Mouse (Mus musculus) ovary, postnatal 36 days (tissue): Measurements from ENCODE around the gene Otulin.

ENCODE experiments used
- DNase-seq: peaks from one replicate; pipeline ENCODE4 v3.0.0; 2022; ENCODE audit warnings: low spot score, mixed read lengths

Gene Otulin

DNA sequence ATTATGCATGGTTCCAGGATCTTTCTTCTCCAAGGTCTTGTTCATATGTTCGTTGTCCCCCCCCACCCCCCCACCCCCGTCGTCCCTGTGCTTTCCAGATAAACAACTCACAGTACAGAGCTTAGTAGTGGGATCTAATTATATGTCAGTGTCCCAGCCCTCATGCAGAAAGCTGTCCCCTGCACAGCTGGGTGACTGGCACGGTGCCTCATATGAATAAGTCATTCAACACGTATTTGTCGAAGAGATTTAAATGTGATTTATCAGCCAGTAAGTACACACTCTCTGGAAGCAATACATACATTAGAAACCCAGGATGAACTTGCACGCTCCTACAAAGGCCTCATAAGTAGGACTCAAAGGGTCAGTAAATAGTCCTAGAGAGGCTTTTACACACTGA lies 80.6 kb downstream of the Otulin start:
- no peak for DNase-seq

DNA sequence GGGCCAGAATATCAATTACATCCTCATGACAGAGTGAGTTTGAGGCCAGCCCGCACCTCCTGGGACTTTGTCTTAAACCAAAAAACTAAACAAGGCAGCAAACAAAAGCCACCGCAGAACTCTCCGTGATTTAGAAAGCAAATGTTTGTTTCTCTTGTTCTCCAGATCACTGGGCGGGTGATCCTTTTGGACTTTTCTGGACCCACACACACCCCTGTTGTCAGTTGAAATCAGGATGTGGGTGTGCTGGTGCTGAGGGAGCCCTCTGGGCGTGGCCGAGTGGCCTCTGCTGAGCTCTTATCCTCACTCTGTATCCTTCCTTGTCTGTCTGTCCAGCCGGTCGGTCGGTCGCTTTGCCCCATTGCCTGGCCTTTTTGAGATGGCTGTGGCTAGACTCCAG lies 81.4 kb downstream of the Otulin start:
- DNase-seq: no peak

DNA sequence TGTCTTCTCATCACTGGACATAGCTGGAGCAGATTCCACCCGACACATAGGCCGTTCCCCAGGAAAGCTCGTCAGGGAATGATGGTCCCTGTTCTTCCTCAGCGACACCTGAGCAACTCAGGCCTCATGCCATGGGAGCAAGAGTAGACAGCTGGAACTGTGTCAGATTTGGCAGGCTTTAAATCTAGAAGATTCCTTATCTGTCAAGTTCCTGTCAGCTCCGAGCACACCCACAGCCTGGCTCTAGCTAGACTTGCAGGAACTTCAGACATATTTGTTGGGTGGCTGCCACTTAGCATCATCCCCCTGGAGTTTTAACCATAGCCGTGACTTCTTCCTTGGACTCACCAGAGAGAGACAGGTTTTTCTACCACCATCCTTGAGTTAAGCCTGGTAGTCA lies 82.4 kb downstream of the Otulin start:
- no peak for DNase-seq

DNA sequence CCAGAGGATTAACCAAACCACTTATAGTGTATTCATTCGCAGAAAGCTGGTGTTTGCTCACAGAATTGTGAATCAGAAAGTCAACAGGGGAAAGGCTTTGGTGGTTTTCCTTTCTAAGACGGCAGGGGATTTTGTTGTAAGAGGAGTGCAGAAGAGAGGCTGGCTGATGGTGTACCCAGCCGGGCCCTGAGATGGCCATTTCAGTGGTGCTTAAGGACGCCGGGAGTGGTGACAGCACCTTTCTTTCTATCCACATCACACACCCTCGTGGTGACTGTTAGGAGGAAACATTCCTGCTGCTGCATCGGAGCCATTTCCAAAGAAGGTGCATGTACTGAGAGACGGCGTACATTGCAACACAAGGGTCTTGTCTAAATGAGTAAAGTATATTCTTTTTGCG lies 85.3 kb downstream of the Otulin start:
- no peak for DNase-seq

DNA sequence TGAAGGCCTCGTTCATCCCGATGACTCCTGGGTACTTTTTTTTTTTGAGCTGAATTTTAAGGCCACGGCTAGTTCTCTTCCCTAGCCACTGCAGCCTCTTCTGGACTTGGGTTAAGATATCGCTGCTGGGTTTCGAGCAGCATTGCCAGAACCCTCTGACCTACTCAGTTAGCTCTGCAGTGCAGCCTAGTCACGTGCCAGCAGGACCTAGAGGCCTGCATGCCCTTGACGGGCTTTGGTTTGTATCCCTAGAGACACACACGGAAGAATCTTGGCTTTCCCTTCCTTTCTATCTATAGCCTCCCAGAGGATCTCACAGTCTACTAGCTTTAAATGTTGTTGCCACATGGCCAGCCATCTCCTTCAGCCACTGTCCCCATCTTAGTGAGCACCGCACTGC lies 90.7 kb downstream of the Otulin start:
- peak; percentile 18 for DNase-seq

DNA sequence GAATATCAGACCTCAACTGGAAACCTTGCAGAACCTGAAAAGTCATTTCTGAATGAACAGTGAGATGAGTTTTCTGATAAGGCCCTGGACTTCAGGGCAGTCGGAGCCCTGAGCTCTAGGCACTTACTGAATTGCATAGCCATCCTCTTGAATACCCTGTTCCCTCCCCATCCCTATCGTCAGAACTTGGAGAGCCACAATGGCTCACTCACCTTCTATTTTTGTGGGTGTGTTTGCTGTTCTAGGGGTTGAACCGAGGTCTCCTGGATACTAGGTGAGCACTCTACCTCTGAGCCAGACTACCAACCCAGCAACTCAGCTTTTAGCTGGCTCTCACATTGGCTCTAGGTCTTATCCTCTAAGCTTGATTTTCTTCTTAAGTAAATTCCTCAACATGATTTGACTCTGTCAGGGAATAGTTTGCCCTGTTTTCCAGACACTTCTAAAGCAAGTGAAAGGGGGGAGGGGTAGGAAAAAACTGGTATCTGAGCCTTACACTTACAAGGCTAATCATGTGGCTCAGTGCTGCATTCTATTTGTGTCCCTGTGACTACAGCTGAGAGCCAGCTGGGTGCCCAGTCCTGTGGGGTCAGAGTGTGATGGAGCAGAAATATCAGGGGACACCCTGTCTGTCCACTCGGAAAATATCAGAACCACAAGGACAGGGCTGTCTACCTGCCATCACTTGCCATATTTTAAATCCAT lies 92.8 kb downstream of the Otulin start:
- no peak for DNase-seq

DNA sequence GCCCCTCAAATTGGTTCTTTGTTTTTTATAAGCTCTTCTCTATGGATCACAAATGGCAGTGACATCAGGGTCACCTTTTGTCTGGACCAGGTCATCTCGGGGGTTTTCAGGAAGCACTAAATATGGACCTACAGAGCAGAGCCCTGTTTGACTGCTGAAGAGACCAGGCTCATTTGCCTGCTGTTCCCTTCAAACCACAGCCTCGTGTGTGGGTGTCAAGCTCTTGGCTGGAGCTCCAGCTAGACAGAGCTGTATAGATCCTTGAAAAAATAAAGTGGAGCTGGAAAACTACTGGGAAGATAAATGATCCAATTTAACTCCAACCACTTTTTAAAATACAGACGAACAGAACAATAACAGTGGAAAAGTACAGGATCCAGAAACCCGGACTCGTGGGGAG lies 93.7 kb downstream of the Otulin start:
- no peak for DNase-seq

DNA sequence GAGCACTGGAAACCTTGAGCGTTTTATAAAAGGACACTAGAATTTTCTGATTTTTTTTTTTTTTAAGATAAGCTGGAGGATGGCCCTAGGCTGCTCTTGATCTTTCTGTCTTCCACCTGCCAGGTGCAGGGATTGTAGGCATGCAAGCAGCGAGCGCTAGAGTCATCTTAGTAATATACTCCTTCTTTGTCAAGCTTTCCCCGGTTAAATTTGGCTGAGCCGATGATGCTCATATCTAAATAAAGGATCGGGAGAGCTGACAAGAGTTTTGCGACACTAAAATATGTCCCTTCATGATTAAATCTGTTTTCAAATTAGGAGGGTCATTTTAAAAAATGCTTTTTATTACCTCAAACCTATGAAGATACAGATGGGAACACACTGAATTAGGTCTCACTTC lies 94.3 kb downstream of the Otulin start:
- no peak for DNase-seq

DNA sequence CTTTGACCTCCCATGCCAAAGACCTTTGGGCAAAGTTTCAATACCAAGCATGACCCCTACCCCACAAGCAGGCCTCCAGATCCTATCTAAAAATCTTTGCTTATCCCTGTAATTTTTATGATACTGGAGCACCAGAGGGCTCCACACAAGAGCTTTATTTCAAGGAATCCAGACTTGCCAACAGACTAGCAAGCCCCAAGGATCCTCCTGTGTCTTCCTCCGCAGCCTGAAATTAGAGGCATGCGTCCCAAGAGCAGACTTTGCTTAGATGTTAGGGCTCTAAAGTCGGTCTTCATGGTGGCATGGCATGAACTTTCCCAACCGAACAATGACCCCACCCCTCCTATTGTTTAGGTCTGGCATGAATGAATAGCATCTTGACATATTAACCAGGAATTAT lies 94.8 kb downstream of the Otulin start:
- no peak for DNase-seq

DNA sequence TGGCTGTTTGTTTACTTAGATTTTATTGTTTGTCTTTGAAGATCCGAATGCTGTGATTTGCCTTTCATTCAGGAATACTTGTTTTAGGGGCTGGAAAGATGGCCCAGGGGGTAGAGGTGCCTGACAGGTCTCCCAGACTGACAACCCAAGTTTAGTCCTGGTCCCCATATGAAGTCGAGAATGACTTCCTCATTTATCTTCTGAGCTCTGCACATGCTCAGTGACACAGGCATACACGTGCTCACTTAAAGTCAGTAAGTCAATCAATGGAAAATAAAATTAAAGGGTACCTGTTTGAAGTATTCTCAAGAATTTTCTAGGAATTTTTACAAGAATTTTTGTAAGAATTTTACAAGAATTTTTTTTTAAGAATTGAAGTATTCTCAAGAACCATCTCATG lies 97.5 kb downstream of the Otulin start:
- no peak for DNase-seq

DNA sequence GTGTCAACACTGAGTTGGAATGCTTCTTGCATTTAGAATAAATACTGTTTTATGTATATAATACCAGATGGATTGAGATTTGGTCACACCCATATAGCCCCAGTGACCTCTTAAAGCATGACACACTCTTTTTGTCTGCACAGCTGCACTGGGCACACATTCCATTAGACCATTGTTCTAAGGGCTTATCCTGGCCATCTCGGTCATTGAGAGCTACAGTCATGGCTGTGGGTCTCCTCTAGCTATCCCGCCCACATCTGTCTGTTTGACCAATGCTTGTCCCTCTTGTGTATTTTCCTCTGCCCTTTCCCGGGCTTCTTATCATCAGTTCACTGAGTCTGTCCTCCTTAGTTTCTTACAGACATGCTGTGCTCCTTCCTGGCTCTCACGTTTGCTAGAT lies 100.5 kb downstream of the Otulin start:
- no peak for DNase-seq

DNA sequence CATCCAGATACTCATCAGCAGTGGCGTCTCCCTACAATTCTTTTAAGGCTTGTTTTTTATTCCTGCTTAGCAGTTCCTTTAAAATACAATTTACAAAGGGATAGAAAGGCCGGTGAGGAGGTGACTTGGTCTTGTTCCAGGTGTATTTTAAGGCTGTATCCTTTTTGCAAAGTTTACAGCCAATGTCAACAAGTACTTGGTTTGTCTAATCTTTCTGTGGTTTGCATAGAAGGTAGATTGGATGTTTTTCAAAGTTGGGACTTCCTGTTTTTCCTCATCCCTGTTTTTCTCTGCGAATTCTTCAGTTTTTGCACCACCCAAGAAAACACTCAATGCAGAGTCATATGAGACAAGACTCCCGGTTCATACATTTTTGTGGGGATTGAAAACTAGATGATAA lies 101.6 kb downstream of the Otulin start:
- no peak for DNase-seq

DNA sequence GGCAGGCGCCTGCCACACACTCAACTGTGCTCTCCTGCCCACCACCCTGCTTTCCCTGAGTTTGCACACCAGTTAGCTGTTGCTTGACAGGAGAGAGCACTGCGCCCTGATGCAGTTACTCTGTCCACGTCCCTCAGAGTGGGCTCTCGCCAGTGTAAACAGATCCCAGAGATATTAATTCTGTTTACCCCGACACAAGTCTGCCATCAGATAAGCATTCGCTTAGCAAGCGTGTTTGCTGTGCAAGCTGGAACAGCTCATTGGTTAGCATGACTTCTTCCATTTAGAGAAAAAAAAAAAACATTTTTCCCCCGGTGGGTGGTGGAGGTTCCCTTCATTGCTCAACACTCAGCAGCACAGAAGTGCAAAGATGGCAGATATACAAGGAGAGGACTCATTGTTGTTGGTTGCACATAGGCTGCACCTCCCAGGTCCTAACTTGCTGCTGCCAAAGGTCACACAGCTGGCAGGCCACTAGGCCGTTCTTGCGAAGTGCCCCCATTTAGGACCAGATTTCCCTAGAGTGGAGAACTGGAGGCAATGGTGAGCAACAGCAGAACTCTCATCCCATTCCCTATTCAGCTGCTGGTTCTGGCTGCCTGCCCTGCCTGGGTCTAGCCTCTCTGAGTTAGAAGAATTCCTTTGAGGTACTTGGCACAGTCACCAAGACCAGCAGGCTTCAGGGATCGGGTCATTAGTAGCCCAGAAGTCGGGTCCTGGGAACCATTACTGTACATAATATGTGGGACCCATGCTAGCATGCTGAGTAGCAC lies 105.1 kb downstream of the Otulin start:
- DNase-seq: peak; percentile 10

DNA sequence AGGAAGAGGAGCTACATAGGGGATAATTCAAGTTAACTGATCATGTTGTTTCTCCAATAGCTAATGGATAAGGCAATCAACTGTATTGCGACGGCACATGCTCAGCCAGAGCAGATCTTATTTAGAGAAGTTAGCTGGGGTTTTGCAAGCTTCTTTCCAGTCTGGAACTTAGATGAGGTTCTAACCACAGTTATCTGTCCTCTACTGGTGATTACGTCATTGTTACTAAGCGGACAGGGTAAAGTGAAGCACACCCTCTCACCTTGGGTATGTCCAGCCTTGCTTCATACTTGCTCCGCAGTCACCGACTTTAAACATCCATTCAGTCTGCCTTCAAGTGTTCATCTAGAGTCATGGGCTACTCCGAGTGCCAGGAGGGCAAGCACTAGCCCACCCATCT lies 110.6 kb downstream of the Otulin start:
- DNase-seq: no peak

DNA sequence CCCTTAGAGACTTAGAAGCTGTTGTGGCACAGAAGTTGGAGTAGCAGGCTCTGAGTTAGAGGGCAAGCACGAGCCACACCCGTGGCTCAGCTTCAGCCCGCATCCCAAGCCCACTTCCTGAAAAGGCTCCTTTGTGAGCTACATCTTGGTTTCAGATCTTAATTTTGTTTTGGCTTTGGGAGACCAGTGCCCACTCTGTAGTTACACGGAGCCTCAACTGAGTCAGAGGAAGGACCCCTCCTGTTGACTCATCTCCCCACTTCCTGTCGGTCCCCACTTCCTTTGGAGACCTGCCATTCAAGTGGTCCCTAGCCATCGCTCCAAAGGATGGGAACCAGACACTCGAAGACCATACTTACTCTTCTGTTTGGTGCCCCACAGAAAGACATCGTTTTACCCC lies 112.5 kb downstream of the Otulin start:
- DNase-seq: no peak

DNA sequence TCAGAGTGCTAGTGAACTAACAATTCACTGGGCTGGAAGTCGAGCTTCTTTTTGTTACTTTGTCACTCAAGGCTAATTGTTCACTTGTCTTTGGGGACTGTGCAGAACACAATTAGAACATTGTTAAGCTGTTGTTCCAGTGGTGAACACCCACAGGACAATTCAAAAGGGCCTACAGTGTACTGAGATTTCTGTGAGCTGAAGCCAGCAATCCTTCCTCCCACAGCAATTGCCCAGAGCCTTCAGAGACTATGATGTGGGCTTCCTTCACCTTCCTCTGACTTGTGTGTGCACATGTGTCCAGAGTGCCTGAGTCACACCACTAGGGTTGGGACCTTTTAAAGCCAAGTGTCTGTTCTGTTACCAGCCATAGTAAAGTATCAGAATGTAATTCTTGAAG lies 113.6 kb downstream of the Otulin start:
- DNase-seq: no peak

DNA sequence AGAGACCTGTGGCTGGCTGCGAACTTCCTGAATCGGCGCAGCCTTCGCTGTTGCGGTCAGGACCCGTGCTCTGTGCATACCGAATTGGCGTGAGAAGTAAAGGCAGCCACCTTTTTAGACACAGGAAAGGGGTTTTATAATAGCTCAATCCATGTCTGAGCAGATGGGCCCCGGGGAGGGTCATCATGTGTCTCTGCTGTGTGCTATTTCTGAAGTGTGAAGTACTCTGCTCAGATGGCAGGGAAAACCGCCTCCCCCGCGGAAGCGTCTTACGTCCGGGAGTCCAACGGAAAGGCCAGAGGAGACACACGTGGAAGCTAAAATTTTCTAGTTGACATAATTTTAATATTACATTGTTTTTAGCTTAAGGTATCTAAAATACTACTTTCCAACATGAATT lies 121.5 kb downstream of the Otulin start:
- no peak for DNase-seq

DNA sequence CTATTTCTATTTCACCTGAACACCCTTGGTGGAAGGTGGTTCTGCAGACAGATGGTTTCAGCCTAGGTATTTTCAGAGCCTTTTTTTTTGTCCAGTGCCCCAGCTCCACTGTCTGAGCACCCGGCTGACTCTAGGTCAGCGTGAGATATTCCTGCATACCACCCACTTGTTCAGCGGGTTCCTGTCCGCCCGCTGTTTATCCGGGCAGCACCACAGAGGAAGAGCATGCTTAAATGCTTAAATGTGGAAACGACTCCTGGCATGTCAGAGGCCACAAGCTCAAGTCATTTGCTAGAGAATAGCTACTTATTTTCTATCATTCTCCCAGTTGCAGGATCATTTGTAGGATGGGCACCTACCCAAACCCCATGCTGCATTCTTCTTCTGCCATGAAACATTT lies 122.3 kb downstream of the Otulin start:
- no peak for DNase-seq

DNA sequence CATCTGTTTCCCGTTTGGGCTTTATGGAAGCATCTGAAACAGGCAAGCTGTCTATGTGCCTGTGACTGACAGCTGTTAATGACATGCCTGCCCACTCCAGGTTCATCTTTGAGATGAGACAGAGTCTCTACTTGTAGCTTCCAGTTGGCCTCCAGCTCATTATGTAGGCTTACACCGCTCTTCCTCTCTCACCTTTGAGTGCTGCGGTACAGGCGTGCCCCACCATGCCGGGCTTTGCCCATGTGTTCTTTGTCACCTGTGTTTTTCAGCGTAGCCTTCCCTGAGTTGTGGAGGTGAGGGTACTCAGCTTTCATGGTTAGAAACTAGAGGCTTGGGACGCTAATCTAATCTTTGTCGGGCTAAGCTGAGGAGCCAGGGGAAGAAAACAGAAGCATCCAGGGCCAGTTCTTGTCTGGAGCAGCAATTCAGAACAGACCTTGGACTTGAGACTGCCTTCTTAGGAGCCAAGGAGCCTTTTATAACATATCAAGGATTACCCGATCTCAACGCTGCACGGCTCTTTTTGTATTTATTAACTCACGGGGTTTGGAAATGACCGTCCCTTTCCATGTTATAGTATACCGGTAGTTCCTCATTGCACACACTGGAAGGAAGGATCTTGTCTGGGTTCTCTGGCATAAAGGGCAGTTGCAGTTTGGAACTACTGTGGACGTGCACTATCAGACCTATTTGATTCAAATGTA lies 123.4 kb downstream of the Otulin start:
- no peak for DNase-seq

DNA sequence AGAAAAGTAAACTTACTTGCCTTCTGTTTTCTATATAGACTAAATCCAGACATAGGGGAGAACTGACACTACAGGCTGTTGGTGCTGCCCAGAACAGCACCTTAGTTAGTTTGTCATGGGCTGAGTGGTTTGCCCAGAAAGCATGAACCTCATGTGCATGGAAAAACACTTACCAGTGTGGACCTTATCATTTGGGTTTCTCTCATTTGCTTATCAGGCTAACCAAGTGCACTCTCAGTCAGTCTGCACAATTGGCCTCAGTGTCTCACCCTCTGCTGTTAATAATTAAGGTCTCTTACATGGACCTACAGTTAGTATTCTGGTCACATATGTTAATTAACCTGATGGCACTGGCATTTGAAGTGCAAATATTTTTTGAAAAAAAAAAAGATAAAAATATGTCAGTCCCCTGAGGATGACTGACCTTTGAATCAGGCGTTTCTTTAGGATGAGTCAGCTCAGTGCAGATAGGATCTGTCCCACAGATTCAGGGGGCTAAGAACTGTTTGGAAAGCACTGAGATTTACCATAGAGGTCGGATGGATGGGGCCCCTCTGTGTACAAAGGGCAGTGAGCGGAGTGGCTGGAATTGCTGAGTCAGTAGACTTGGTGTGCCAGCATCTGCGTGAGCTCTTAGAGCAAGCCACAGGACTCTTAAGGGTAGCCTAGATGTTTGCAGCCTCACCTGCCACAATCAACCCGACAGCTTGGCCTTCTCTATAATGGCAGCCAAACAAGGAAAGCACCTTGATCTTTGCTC lies 124.2 kb downstream of the Otulin start:
- no peak for DNase-seq

DNA sequence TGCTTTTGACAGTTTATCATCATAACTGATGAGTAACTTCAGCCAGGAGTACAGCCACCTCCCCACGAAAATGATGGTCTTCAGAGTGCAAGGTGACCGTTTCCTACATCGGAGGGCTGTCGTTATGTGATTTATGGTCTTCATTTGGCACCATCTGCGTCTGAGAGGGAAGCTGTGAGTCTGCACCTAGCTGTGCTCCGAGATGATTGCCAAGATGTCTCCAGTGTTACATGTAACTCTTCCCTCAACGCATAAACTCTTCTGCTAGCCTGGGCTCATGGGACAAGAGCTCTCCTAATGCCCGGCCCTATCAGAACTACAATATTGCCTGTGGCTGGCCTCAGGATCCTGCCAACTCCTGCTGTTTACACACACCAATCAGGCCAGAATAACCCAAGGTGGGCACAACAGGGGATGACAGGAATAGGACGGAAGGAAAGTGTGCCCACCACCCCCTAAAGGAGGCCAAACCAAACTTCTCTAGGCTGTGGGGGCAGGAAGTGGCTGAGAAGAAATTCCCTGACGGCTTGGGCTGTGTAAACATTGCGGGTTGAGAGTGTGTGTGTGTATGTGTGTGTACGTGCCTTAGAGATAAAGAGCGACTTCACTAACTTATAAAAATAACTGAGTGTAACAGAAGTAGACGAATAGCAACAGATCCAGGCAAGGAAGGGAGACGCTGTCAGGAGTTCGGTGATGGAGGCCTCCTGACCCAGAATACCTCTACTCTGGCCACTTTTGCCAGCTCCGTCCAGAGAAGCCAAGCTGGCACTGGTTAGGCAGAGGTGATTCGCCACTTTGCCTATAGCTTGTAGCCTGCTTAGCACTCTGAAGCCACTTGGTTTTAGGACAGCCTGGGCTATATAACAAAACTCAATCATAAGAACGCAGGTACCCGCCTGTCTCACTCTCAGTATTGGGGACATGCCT lies 126.4 kb downstream of the Otulin start:
- no peak for DNase-seq
